Mouse (Mus musculus): ENCODE results near the gene Med13l. TPM values are rescaled to one million over a fixed set of nuclear protein-coding genes. Genes with fewer than 3 reads are reported as not detected.

The Med13l gene
- total and polyA plus RNA-seq, 2 experiments = 4.2 to 5.0 TPM

- 76% methylated on average over 4 of the region's 4 CpGs for WGBS
- H3K79me2 ChIP-seq (ENCODE audit: control insufficient read depth, insufficient read depth, low read length) = no peaks in the 10 kb centered on the region
- peaks cover 20% of the 10 kb centered on the region for H3K36me3 ChIP-seq (ENCODE audit: control insufficient read depth, insufficient read depth, low read length)
- TF ChIP-seq POLR2A (IDR thresholded peaks at IDR 0.05; ENCODE audit: extremely low read depth, insufficient read depth, low read length) = no peak
- H3K27me3 ChIP-seq (ENCODE audit: control insufficient read depth, insufficient read depth, low read length) = no peaks in the 10 kb centered on the region
- no peak overlapping the region for H3K27ac ChIP-seq (replicated peaks; ENCODE audit: insufficient read depth, low read depth, low read length)
- no peak overlapping the region for H3K4me3 ChIP-seq (ENCODE audit: insufficient read depth, low read depth, low read length)
- H3K4me1 ChIP-seq (ENCODE audit: control insufficient read depth, insufficient read depth, low read length) = no peaks in the 10 kb centered on the region
- peak; percentile 49 for DNase-seq (ENCODE audit: extremely low read depth, low read depth, low spot score)
- no peak overlapping the region for H3K9ac ChIP-seq (ENCODE audit: low read depth, low read length)
Measured at GRCm38 (mm10) chr5:118733566-118733965, 173.1 kb downstream of the Med13l start.

- 91% methylated on average over 9 of the region's 9 CpGs for WGBS
- TF ChIP-seq POLR2A (IDR thresholded peaks at IDR 0.05; ENCODE audit: extremely low read depth, insufficient read depth, low read length) (no peak), CTCF (IDR thresholded peaks at IDR 0.05; ENCODE audit: low read depth, low read length) (no peak)
Measured at GRCm38 (mm10) chr5:118734455-118734854, 174.0 kb downstream of the Med13l start.

GRCm38 (mm10) chr5:118735738-118736137, 175.3 kb downstream of the Med13l start:
- no peaks in the 10 kb centered on the region for H3K4me1 ChIP-seq (ENCODE audit: control insufficient read depth, insufficient read depth, low read length)
- no peak overlapping the region for H3K27ac ChIP-seq (replicated peaks; ENCODE audit: insufficient read depth, low read depth, low read length)
- no peak for DNase-seq (ENCODE audit: extremely low read depth, low read depth, low spot score)
- no peaks in the 10 kb centered on the region for H3K27me3 ChIP-seq (ENCODE audit: control insufficient read depth, insufficient read depth, low read length)
- no peak overlapping the region for H3K4me3 ChIP-seq (ENCODE audit: insufficient read depth, low read depth, low read length)
- TF ChIP-seq POLR2A (IDR thresholded peaks at IDR 0.05; ENCODE audit: extremely low read depth, insufficient read depth, low read length) (no peak), CTCF (IDR thresholded peaks at IDR 0.05; ENCODE audit: low read depth, low read length) (no peak)
- H3K9ac ChIP-seq (ENCODE audit: low read depth, low read length) = no peak overlapping the region
- H3K79me2 ChIP-seq (ENCODE audit: control insufficient read depth, insufficient read depth, low read length) = no peaks in the 10 kb centered on the region
- H3K36me3 ChIP-seq (ENCODE audit: control insufficient read depth, insufficient read depth, low read length) = peaks cover 18% of the 10 kb centered on the region
- 96% methylated on average over 8 of the region's 8 CpGs for WGBS

More at GRCm38 (mm10) chr5:118734455-118734854, 174.0 kb downstream of the Med13l start:
- DNase-seq (ENCODE audit: extremely low read depth, low read depth, low spot score) = no peak
- Histone ChIP-seq H3K27ac (replicated peaks; ENCODE audit: insufficient read depth, low read depth, low read length) (no peak overlapping the region), H3K36me3 (ENCODE audit: control insufficient read depth, insufficient read depth, low read length) (peaks cover 22% of the 10 kb centered on the region), H3K4me1 (ENCODE audit: control insufficient read depth, insufficient read depth, low read length) (no peaks in the 10 kb centered on the region), H3K27me3 (ENCODE audit: control insufficient read depth, insufficient read depth, low read length) (no peaks in the 10 kb centered on the region), H3K79me2 (ENCODE audit: control insufficient read depth, insufficient read depth, low read length) (no peaks in the 10 kb centered on the region), H3K9ac (ENCODE audit: low read depth, low read length) (no peak overlapping the region), H3K4me3 (ENCODE audit: insufficient read depth, low read depth, low read length) (no peak overlapping the region)

GRCm38 (mm10) chr5:118737548-118737947, 177.1 kb downstream of the Med13l start:
- Histone ChIP-seq H3K79me2 (ENCODE audit: control insufficient read depth, insufficient read depth, low read length) (no peaks in the 10 kb centered on the region), H3K4me1 (ENCODE audit: control insufficient read depth, insufficient read depth, low read length) (no peaks in the 10 kb centered on the region), H3K36me3 (ENCODE audit: control insufficient read depth, insufficient read depth, low read length) (peaks cover 18% of the 10 kb centered on the region), H3K27me3 (ENCODE audit: control insufficient read depth, insufficient read depth, low read length) (no peaks in the 10 kb centered on the region), H3K4me3 (ENCODE audit: insufficient read depth, low read depth, low read length) (no peak overlapping the region), H3K27ac (replicated peaks; ENCODE audit: insufficient read depth, low read depth, low read length) (no peak overlapping the region), H3K9ac (ENCODE audit: low read depth, low read length) (no peak overlapping the region)
- 31% methylated on average over 1 of the region's 1 CpGs for WGBS
- TF ChIP-seq POLR2A (IDR thresholded peaks at IDR 0.05; ENCODE audit: extremely low read depth, insufficient read depth, low read length) = no peak
- TF ChIP-seq CTCF (IDR thresholded peaks at IDR 0.05; ENCODE audit: low read depth, low read length) = peak; percentile 61
- peak; percentile 33 for DNase-seq (ENCODE audit: extremely low read depth, low read depth, low spot score)

- no peak for TF ChIP-seq POLR2A (IDR thresholded peaks at IDR 0.05; ENCODE audit: extremely low read depth, insufficient read depth, low read length)
- no peak for TF ChIP-seq CTCF (IDR thresholded peaks at IDR 0.05; ENCODE audit: low read depth, low read length)
- Histone ChIP-seq H3K36me3 (ENCODE audit: control insufficient read depth, insufficient read depth, low read length) (peaks cover 14% of the 10 kb centered on the region), H3K27me3 (ENCODE audit: control insufficient read depth, insufficient read depth, low read length) (no peaks in the 10 kb centered on the region), H3K79me2 (ENCODE audit: control insufficient read depth, insufficient read depth, low read length) (no peaks in the 10 kb centered on the region), H3K27ac (replicated peaks; ENCODE audit: insufficient read depth, low read depth, low read length) (no peak overlapping the region), H3K4me1 (ENCODE audit: control insufficient read depth, insufficient read depth, low read length) (no peaks in the 10 kb centered on the region), H3K4me3 (ENCODE audit: insufficient read depth, low read depth, low read length) (no peak overlapping the region), H3K9ac (ENCODE audit: low read depth, low read length) (no peak overlapping the region)
- DNase-seq (ENCODE audit: extremely low read depth, low read depth, low spot score) = no peak
- 93% methylated on average over 2 of the region's 2 CpGs for WGBS
Measured at GRCm38 (mm10) chr5:118743067-118743466, 182.6 kb downstream of the Med13l start.

GRCm38 (mm10) chr5:118747026-118747425, 186.5 kb downstream of the Med13l start:
- TF ChIP-seq CTCF (IDR thresholded peaks at IDR 0.05; ENCODE audit: low read depth, low read length) = no peak
- no peak for TF ChIP-seq POLR2A (IDR thresholded peaks at IDR 0.05; ENCODE audit: extremely low read depth, insufficient read depth, low read length)

More at GRCm38 (mm10) chr5:118747026-118747425, 186.5 kb downstream of the Med13l start:
- Histone ChIP-seq H3K27me3 (ENCODE audit: control insufficient read depth, insufficient read depth, low read length) (no peaks in the 10 kb centered on the region), H3K9ac (ENCODE audit: low read depth, low read length) (no peak overlapping the region), H3K4me3 (ENCODE audit: insufficient read depth, low read depth, low read length) (no peak overlapping the region), H3K27ac (replicated peaks; ENCODE audit: insufficient read depth, low read depth, low read length) (no peak overlapping the region), H3K4me1 (ENCODE audit: control insufficient read depth, insufficient read depth, low read length) (no peaks in the 10 kb centered on the region), H3K79me2 (ENCODE audit: control insufficient read depth, insufficient read depth, low read length) (no peaks in the 10 kb centered on the region), H3K36me3 (ENCODE audit: control insufficient read depth, insufficient read depth, low read length) (peaks cover 23% of the 10 kb centered on the region)
- 91% methylated on average over 10 of the region's 10 CpGs for WGBS
- no peak for DNase-seq (ENCODE audit: extremely low read depth, low read depth, low spot score)

Data from liver, adult 2 months (tissue).